Mouse (Mus musculus) neural tube, embryonic 12.5 days (tissue): ENCODE data around the gene Rgs3. TPM values are rescaled to one million over a fixed set of nuclear protein-coding genes. Genes with fewer than 3 reads are reported as not detected.

Experiments
- ATAC-seq: fragments of 200-750 bp; cut with Nextera tagmentation; 2 replicates; pipeline ENCODE4 v1.8.0; 2017; ENCODE audit warnings: low read depth, mild to moderate bottlenecking, moderate TSS enrichment, moderate library complexity; ENCODE audit not compliant: low FRiP score
- H3K27ac ChIP-seq: fragments of 300-500 bp; sonication (generic); 2 replicates; pipeline ENCODE4 v1.5.1; 2016
- H3K27me3 ChIP-seq: fragments of 300-500 bp; sonication (generic); replicated peaks from 2 replicates; pipeline ENCODE4 v1.6.1; 2016; ENCODE audit warnings: mild to moderate bottlenecking
- H3K36me3 ChIP-seq: fragments of 300-500 bp; sonication (generic); 2 replicates; pipeline ENCODE4 v1.6.1; 2016; ENCODE audit warnings: mild to moderate bottlenecking
- H3K4me1 ChIP-seq: fragments of 300-500 bp; sonication (generic); 2 replicates; pipeline ENCODE4 v1.6.1; 2016
- H3K4me2 ChIP-seq: fragments of 300-500 bp; sonication (generic); replicated peaks from 2 replicates; pipeline ENCODE4 v1.6.1; 2016; ENCODE audit warnings: mild to moderate bottlenecking
- H3K4me3 ChIP-seq: fragments of 300-500 bp; sonication (generic); 2 replicates; pipeline ENCODE4 v1.5.1; 2016
- H3K9ac ChIP-seq: fragments of 300-500 bp; sonication (generic); 2 replicates; pipeline ENCODE4 v1.6.1; 2016; ENCODE audit warnings: mild to moderate bottlenecking
- H3K9me3 ChIP-seq: fragments of 300-500 bp; sonication (generic); 2 replicates; pipeline ENCODE4 v1.6.1; 2016; ENCODE audit warnings: mild to moderate bottlenecking
- WGBS: fragments of 180-500 bp; shearing (Covaris S2); methylation state at CpG from one replicate; pipeline ENCODE4 v1.1.7; 2016; 5-methylcytosine and 5-hydroxymethylcytosine counted together
- polyA plus RNA-seq: library from polyadenylated mRNA; unstranded; fragments of >200 nt; fragmentation: Nextera tagmentation; extraction: Ambion mirVana; gene quantifications from 2 replicates; pipeline ENCODE4 v1.2.1, GENCODE M21; 2016

Gene Rgs3
- polyA plus RNA-seq, 1 experiment from 2014 or later: 77.3 TPM

DNA sequence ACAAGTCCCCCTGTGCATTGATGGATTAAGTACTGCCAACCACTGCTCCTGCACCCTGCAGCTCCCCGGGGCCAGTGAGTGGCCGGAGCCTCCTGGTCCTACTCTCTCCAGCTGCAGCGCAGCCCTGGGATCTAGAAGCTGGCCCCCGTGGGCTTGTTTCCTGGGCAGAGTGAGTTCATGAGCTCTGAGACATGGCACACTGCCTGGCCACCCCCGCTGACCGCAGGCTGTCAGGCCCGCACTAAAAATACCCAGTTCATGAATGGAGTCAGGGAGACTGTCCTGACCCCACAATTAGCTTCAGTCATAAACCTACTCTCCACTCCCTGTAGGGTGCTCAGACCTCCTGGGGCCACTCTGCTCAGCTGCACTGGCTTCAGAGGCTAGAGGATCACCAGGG lies 176.8 kb downstream of the Rgs3 start:
- H3K27ac ChIP-seq: no peak overlapping the region
- peaks cover 16% of the 10 kb centered on the region for H3K4me1 ChIP-seq
- H3K9me3 ChIP-seq: no peaks in the 10 kb centered on the region
- H3K27me3 ChIP-seq: no peaks in the 10 kb centered on the region
- no peak overlapping the region for H3K4me2 ChIP-seq
- H3K4me3 ChIP-seq: no peak overlapping the region
- no peak overlapping the region for H3K9ac ChIP-seq
- 42% methylated on average over 7 of the region's 7 CpGs for WGBS
- H3K36me3 ChIP-seq: no peaks in the 10 kb centered on the region
- ATAC-seq: no peak

DNA sequence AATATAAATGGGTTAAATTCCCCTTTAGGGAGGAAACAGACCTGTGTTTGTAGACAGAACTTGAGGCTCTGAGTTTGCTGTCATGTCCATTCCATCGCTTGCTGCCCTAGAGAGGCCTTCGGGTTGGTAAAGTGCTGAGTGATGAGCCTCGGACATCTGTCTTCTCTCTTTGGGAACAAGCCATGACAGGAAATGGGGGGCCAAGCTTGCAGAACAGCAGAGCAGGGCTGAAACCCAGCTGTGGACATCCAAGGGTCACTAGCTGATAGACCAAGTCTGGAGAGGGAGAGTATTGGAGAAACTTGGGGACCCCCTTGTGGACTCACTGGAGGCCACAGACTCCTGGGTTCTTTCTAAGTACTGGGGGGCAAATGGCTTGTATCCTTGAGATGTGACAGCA lies 177.3 kb downstream of the Rgs3 start:
- no peak for ATAC-seq
- no peak overlapping the region for H3K27ac ChIP-seq
- 76% methylated on average over 3 of the region's 3 CpGs for WGBS
- H3K27me3 ChIP-seq: no peaks in the 10 kb centered on the region
- no peaks in the 10 kb centered on the region for H3K9me3 ChIP-seq
- H3K4me1 ChIP-seq: peaks cover 16% of the 10 kb centered on the region
- H3K4me3 ChIP-seq: no peak overlapping the region
- no peak overlapping the region for H3K4me2 ChIP-seq
- H3K9ac ChIP-seq: no peak overlapping the region
- H3K36me3 ChIP-seq: no peaks in the 10 kb centered on the region

DNA sequence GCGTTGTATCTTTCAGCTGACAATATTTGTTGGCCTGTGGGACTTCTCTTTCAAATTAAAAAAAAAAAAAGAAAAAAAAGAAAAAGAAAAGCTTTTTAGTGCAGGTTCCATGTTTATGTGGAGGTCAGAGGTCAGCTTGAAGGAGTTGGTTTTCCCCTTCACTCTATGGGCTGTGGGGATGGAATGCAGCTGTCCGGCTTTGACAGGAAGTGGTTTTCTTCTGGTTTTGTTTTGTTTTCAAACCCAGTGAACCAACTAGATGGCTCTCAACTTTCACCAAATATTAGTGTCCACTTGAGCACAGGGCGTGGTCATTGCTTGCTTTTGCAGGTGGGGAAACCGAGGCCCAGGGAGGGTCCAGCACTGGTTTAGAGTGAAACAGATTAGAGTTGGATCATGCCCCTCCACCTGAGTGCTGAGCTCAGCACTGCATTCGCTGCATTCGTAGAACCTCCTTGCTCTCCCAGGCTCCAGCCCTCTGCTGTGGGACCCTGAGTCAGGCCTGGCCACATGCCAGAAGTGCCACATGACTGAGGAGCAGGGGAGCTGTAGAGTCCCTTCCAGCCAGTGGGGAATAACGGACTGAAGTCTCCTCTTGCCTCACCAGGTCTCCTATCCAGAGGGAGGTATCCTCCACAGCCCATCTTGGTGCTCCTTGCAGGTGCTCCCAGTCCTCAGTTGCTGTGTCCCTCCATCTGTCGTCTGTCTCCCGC lies 178.5 kb downstream of the Rgs3 start:
- 74% methylated on average over 9 of the region's 9 CpGs for WGBS
- Histone ChIP-seq H3K9ac (no peak overlapping the region), H3K36me3 (no peaks in the 10 kb centered on the region), H3K4me3 (no peak overlapping the region), H3K27me3 (no peaks in the 10 kb centered on the region), H3K27ac (no peak overlapping the region), H3K4me2 (no peak overlapping the region), H3K4me1 (peaks cover 13% of the 10 kb centered on the region), H3K9me3 (no peaks in the 10 kb centered on the region)
- no peak for ATAC-seq

DNA sequence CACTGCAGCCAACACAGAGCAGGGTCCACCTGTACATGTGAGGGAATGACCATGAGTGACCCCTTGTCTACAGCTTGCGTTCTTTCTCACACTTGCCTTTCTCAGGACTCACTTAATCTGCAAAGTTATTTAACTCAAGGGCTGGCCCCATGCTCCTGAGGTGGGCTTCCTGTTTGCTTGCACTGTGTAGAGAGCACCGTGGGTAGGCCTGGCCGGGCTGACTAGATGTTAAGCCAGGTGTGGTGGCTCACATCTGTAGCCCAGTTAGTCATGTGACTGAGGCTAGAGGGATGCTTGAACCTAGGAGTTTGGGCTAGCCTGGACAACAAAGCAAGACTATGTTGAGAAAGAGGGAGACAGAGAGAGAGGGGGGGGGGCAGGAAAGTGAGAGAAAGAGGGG lies 179.3 kb downstream of the Rgs3 start:
- Histone ChIP-seq H3K4me1 (peaks cover 13% of the 10 kb centered on the region), H3K9me3 (no peaks in the 10 kb centered on the region), H3K36me3 (no peaks in the 10 kb centered on the region), H3K27ac (no peak overlapping the region), H3K9ac (no peak overlapping the region), H3K4me2 (no peak overlapping the region), H3K27me3 (no peaks in the 10 kb centered on the region), H3K4me3 (no peak overlapping the region)
- no peak for ATAC-seq
- 77% methylated on average over 3 of the region's 3 CpGs for WGBS

DNA sequence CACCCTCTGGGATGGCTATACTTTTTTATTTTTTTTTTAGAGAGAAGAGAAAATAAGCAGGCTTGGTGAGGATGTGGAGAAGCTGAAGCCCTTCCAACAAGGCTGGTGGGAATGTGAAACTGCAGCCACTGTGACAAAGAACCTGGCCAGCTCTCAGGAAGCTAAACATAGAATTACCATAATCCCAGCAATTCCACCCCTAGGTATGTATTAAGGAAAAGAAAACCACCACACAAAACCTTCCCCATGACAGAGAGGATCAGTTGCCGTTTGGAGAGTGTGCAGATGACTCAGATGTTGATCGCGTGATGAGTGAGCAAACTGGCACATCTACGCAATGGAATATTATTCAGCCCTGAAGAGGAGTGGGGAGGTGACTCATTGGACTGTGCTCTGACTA lies 179.9 kb downstream of the Rgs3 start:
- H3K4me3 ChIP-seq: no peak overlapping the region
- no peaks in the 10 kb centered on the region for H3K9me3 ChIP-seq
- H3K4me2 ChIP-seq: no peak overlapping the region
- peaks cover 19% of the 10 kb centered on the region for H3K4me1 ChIP-seq
- WGBS: 98% methylated on average over 4 of the region's 4 CpGs
- no peaks in the 10 kb centered on the region for H3K27me3 ChIP-seq
- no peaks in the 10 kb centered on the region for H3K36me3 ChIP-seq
- ATAC-seq: no peak
- no peak overlapping the region for H3K9ac ChIP-seq
- no peak overlapping the region for H3K27ac ChIP-seq

DNA sequence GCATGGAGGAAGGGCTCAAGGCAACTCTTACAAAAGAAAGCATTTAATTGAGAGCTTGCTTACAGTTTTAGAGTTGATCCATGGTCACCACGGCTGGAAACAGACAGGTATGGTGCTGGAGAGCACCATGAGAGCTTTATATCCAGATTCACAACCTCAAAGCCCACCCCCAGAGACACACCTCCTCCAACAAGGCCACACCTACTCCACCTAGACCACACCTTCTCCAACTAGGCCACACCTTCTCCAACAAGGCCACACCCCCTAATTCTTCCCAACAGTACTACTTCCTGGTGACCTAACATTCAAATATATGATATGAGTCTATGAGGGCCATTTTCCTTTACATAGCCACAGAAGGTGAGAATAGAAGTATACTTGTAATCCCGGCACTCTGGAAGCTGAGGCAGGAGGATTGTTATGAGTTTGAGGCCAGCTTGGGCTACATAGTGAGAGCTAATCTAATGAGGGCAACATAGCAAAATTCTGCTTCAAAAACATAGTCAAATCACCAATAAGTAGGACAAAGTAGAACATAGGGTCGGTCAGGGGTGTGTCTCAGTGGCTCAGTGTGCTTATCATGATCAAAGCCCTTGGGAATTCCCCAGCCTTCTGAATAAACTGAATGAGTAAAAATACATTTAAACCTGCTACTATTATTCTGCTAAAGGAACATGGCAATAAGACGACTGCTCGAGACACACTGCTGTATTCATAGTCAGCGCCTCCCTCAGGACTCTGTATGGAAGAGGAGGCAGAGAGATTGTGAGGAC lies 180.8 kb downstream of the Rgs3 start:
- H3K27ac ChIP-seq: no peak overlapping the region
- 90% methylated on average over 6 of the region's 6 CpGs for WGBS

DNA sequence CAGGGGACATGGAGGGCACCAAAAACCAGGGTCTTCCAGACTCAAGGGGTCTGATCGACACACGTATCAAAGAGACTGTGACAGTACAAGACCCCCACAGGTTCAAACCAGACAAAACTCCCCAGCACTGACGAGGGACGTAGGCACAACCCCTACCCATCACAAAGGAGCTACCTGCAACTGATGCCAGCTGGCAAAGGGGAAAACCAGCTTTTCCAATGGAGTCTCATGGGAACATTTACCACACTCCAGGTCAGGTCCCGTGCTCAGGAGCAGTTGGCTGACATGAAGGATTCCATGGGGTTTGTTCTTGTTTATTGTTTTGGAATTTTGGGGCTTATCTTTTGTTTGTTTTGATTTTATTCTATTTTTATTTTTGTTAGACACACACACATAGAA lies 181.4 kb downstream of the Rgs3 start:
- no peaks in the 10 kb centered on the region for H3K9me3 ChIP-seq
- no peak overlapping the region for H3K27ac ChIP-seq

More for the DNA sequence above, 180.8 kb downstream of the Rgs3 start:
- H3K27me3 ChIP-seq: no peaks in the 10 kb centered on the region
- ATAC-seq: no peak
- peaks cover 24% of the 10 kb centered on the region for H3K4me1 ChIP-seq
- H3K4me2 ChIP-seq: no peak overlapping the region
- no peak overlapping the region for H3K4me3 ChIP-seq
- H3K9ac ChIP-seq: no peak overlapping the region
- H3K36me3 ChIP-seq: no peaks in the 10 kb centered on the region
- H3K9me3 ChIP-seq: no peaks in the 10 kb centered on the region

DNA sequence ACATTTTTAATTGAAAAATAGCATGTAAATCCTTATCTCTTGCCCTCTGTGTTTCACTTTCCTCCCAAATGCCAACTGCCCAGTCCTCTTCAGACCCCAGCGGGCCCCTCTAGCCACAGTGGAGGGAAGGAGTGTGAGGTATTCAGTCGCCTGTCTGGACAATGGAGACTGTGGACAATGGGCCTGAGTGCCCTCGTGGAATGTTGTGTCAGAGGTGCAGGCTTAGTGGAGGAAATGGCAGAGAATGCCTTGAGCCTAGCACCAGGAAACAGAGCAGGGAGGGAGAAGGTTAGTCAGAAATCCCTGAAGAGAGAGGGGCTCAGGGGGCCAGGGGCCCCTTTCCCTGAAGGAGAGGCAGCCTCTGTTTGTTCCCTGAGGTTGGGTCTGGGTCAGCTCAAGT lies 182.0 kb downstream of the Rgs3 start:
- Histone ChIP-seq H3K36me3 (no peaks in the 10 kb centered on the region), H3K9ac (no peak overlapping the region), H3K27me3 (no peaks in the 10 kb centered on the region), H3K4me3 (no peak overlapping the region), H3K27ac (no peak overlapping the region), H3K4me1 (peaks cover 18% of the 10 kb centered on the region), H3K4me2 (no peak overlapping the region), H3K9me3 (no peaks in the 10 kb centered on the region)
- no peak for ATAC-seq
- WGBS: 18% methylated on average over 3 of the region's 3 CpGs

More for the DNA sequence above, 181.4 kb downstream of the Rgs3 start:
- Histone ChIP-seq H3K27me3 (no peaks in the 10 kb centered on the region), H3K36me3 (no peaks in the 10 kb centered on the region), H3K4me1 (peaks cover 23% of the 10 kb centered on the region), H3K4me2 (no peak overlapping the region), H3K9ac (no peak overlapping the region), H3K4me3 (no peak overlapping the region)
- 81% methylated on average over 5 of the region's 5 CpGs for WGBS
- no peak for ATAC-seq

DNA sequence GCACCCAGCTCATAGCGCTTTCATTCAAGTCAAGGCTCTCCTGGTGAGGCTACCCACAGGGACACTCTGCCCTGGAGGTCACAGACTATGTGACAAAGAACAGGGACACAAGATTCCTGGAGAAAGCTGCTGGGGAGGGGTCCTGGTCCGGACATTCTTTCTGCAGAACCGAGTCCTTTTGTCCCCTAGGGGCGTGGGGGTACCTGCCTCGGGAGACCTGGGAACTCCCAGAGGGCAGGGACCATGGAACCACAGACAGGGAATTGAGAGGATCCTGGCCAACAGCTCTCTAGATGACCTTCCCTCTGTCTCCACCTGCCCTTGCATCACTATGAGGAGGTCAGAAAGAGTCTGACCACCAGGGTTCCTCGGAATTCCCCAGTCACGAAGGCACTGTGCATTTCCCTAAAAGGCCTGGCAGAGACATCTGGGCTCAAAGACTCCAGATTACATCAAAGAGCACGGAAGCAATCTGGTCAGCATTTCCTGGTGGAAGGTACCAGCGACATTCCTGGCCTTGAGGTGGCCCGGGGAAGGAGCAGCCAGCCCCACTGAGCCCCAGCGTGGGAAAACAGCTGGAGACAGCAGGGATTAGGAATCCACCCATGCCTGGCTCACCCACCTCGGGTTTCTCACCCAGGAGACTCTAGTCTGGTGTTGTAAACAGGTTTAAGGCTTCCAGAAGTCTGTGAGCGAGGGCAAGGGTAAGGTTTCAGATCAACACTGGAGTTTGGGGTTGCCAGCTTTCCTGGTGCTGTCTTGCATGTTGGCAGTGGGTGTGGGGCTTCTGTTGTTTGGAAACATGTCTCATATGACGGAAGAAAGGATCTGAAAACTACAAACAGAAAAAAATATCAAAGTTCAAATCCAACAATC lies 183.5 kb downstream of the Rgs3 start:
- WGBS: 63% methylated on average over 14 of the region's 14 CpGs
- H3K4me3 ChIP-seq: no peak overlapping the region
- H3K9ac ChIP-seq: no peak overlapping the region
- no peaks in the 10 kb centered on the region for H3K36me3 ChIP-seq
- H3K4me2 ChIP-seq: no peak overlapping the region
- no peaks in the 10 kb centered on the region for H3K9me3 ChIP-seq
- no peaks in the 10 kb centered on the region for H3K27me3 ChIP-seq
- no peak overlapping the region for H3K27ac ChIP-seq
- ATAC-seq: no peak
- peaks cover 18% of the 10 kb centered on the region for H3K4me1 ChIP-seq

DNA sequence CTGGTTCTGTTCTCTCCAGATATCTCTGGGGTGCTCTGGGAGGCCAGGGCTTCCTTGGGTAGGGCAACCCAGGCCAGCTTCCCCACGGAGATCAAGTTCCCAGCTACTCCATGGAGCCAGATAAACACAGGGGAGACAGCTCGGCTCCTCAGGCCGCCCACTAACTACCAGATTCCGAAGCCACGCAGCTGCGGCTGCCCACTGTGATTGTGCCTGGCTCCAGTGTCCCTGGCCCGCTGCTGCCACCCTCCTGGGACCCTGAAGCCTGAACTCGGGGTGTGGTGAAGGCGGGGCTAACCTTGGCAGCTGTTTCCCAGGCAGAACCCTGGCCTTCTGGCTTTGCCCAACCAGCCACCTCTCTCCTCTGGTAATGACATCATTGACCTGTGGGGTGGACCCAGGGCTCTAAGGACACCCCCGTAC lies 184.9 kb downstream of the Rgs3 start:
- H3K27ac ChIP-seq: no peak overlapping the region
- no peak overlapping the region for H3K4me3 ChIP-seq
- no peak overlapping the region for H3K9ac ChIP-seq
- 56% methylated on average over 10 of the region's 10 CpGs for WGBS
- H3K27me3 ChIP-seq: no peaks in the 10 kb centered on the region
- H3K36me3 ChIP-seq: no peaks in the 10 kb centered on the region
- H3K9me3 ChIP-seq: no peaks in the 10 kb centered on the region
- no peak for ATAC-seq
- no peak overlapping the region for H3K4me2 ChIP-seq
- H3K4me1 ChIP-seq: peaks cover 18% of the 10 kb centered on the region

DNA sequence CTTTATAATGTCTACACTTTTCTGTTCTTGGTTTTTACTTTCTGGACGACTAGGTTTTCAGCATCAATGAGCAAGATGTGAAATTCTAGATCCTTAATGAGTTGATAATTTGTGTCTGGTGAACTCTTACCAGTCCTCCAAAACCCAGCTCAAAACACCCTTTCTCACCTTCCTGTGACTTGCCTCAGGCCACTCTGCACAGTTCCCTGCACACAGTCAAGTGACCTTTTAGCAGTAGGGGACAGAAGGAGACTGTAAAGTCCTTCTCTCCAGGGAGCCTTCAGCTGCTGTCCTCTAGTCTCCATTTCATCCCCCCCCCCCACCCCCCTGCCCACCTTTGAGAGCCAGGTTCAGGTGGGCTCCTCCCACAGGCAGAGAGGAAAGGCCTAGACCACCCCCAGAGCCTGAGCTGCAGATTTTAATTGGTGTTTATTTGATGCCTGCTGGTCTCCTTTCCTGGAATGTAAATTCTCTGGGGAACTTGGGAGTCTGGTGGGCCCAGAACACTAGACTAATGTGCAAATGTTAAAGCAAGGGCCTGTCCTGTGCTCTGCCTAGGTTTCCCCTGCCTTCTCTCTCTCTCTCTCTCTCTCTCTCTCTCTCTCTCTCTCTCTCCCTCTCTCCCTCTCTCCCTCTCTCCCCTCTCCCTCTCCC lies 185.5 kb downstream of the Rgs3 start:
- Histone ChIP-seq H3K9ac (no peak overlapping the region), H3K36me3 (no peaks in the 10 kb centered on the region), H3K4me2 (no peak overlapping the region), H3K4me1 (peaks cover 18% of the 10 kb centered on the region), H3K27ac (no peak overlapping the region), H3K9me3 (no peaks in the 10 kb centered on the region), H3K27me3 (no peaks in the 10 kb centered on the region), H3K4me3 (no peak overlapping the region)
- ATAC-seq: no peak
- WGBS: 58% methylated on average over 1 of the region's 1 CpGs
